Mouse (Mus musculus) brain, embryonic 14.5 days (tissue): ENCODE data around the gene Ttc41.
"Not testable (repeated sequence)": the region's sequence is repeated elsewhere in the genome, so short reads cannot be mapped to it uniquely, and the experiment has no call there.

Experiments used
- CTCF ChIP-seq: fragments of 200-500 bp; IDR thresholded peaks from 2 replicates; pipeline ENCODE4 v1.5.1; 2012; ENCODE audit warnings: inconsistent platforms, mild to moderate bottlenecking, moderate library complexity, borderline replicate concordance; ENCODE audit not compliant: insufficient read depth, insufficient read length; ENCODE audit errors: extremely low read depth
- POLR2A ChIP-seq: fragments of 200-500 bp; IDR thresholded peaks from 2 replicates; pipeline ENCODE4 v1.6.1; 2012; ENCODE audit warnings: mild to moderate bottlenecking, inconsistent platforms, borderline replicate concordance; ENCODE audit not compliant: poor library complexity, insufficient read depth, insufficient read length, severe bottlenecking; ENCODE audit errors: extremely low read depth

GRCm38 (mm10) chr10:86684797-86685178, 20.8 kb upstream of the Ttc41 start:
- not testable (repeated sequence) for TF ChIP-seq CTCF, POLR2A
